Mouse (Mus musculus) monocyte, adult 5-6 weeks (primary cell): ENCODE results near the gene Ralgds. TPM values are rescaled to one million over a fixed set of nuclear protein-coding genes. Genes with fewer than 3 reads are reported as not detected.
"Not testable (repeated sequence)": the region's sequence is repeated elsewhere in the genome, so short reads cannot be mapped to it uniquely, and the experiment has no call there.

Experiments used
- ATAC-seq: fragments of 153-309, 156-312 bp; replicated peaks from 2 replicates; pipeline ENCODE4 v1.8.0; 2017; ENCODE audit warnings: mild to moderate bottlenecking; ENCODE audit not compliant: low TSS enrichment, insufficient number of reproducible peaks, severe bottlenecking, poor library complexity, low FRiP score
- total RNA-seq: library from RNA; stranded (forward); fragments of 200-1000, 200-491, 200-594 nt; gene quantifications from 3 replicates; pipeline ENCODE4 v1.2.3, GENCODE M21; 2017

Ralgds gene
- total RNA-seq, 1 experiment from 2014 or later = 14.6 TPM

GRCm38 (mm10) chr2:28498431-28498830 is 14.5 kb upstream of the Ralgds start:
- no peak for ATAC-seq

GRCm38 (mm10) chr2:28502987-28503386 is 9.9 kb upstream of the Ralgds start:
- no peak for ATAC-seq

DNA sequence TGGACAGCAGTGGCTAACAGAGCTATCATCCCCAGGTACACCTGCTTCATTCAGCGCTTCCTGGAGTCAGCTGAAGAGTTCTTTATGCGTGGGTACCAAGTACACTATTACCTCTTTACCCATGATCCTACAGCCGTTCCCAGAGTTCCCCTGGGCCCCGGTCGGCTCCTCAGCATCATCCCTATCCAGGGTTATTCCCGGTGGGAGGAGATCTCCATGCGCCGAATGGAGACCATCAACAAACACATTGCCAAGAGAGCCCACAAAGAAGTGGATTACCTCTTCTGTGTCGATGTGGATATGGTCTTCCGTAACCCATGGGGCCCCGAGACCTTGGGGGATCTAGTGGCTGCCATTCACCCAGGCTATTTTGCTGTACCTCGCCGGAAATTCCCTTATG is 8.2 kb upstream of the Ralgds start:
- no peak for ATAC-seq

DNA sequence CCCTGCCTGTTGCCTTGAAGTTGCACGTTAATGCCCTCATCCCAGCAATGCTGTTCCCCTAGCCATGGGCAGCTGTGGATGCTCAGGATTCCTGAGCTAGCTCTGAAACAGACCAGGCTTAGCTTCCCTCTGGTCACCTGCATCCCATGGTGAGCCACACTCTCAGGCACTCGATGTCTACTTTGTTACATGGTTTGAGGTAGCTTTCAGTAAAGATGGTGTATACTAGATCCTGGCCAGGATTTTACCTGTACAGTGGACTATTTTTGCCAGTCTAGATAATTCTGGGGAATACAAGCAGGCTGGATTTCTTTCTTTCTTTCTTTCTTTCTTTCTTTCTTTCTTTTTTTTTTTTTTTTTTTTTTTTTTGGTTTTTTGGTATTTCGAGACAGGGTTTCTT is 7.1 kb upstream of the Ralgds start, which contains the start of gene Gm10134:
Gene Gm10134 (plus strand): TSS at position 301 of the 400 bp plus-strand sequence.
- ATAC-seq = no peak

- ATAC-seq = no peak
Measured at GRCm38 (mm10) chr2:28506291-28506690, 6.6 kb upstream of the Ralgds start.

DNA sequence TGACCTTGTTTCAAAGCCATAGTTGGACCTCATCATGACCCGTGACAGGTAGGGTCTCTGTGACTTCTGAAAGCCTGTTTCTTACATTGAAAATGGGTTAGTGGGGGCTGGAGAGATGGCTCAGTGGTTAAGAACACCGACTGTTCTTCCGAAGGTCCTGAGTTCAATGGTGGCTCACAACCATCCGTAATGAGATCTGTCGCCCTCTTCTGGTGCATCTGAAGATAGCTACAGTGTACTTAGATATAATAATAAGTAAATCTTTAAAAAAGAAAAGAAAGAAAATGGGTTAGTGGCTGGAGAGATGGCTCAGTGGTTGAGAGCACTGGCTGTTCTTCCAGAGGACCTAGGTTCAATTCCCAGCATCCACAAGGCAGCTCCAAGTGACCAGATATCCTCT is 1.3 kb upstream of the Ralgds start:
- not testable (repeated sequence) for ATAC-seq

GRCm38 (mm10) chr2:28513431-28514370 is 776 bp downstream of the Ralgds start:
- 0 out of 2 replicates have a peak, but pooled peaks have one; percentile 4 for ATAC-seq

DNA sequence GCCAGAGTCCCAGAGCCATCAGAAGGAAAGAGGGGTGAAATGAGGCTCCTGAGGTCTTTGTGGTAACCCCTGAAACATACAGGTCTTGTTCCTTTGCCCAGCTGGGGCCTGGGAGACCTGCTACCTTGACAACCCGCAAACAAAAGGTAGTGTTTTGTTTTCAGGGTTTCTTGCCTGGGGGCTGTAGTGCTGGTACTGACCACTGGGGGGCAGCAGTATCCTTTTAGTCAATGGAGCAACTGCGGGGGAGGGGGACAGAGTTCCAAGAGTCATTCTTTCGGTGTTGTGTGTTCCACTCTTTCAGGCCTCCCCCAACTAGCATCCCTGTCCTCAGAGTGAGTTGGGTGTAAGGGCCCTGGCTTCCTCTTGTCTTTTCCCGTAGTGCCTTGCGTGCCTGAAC is 1.6 kb downstream of the Ralgds start:
- peak; percentile 37 for ATAC-seq

GRCm38 (mm10) chr2:28517206-28517909 is 4.4 kb downstream of the Ralgds start:
- peak; percentile 58 for ATAC-seq

DNA sequence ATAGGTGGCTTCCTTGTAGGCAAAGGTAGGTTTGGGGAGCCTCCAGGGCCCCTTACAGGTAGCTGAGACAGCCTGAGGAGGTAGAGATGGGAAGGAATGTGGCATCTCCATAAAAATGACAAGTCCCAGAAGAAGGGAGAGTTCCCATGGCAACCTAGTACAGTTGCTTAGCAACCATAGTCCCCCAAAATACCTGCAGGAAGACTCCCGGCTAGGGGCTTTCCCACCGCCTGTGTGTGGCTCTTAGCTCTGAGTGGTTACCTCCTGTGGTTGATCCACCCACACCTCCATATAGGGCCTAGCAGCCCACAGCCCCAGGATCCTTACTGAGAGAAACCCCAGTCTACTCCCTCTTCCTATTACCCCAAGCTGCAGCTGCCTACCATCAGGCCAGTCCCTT is 5.3 kb downstream of the Ralgds start:
- ATAC-seq = no peak

DNA sequence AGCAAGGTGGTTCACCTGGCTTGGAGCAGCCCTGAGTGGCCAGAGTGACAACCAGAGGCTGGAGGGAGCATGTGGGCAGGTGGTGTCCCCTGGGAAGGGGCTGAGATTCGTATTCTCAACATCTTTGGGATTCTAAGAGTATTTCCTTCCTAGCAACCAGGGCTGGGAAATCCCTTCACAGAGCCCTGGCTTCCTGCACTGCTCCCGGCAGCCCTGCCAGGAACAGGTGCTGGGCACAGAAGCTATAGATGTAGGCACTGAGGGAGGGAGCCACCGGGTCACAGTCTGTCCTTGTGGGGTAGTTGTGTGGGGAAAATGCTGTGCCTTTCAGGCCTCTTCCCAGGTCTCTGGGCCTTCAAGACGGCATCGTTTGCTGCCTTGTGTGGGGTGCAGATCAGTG is 7.7 kb downstream of the Ralgds start:
- no peak for ATAC-seq

- no peak for ATAC-seq
Measured at GRCm38 (mm10) chr2:28521571-28522151, 8.7 kb downstream of the Ralgds start.

- no peak for ATAC-seq
Measured at GRCm38 (mm10) chr2:28522166-28522565, 9.2 kb downstream of the Ralgds start.

GRCm38 (mm10) chr2:28523643-28524117 is 10.8 kb downstream of the Ralgds start:
- ATAC-seq = no peak

DNA sequence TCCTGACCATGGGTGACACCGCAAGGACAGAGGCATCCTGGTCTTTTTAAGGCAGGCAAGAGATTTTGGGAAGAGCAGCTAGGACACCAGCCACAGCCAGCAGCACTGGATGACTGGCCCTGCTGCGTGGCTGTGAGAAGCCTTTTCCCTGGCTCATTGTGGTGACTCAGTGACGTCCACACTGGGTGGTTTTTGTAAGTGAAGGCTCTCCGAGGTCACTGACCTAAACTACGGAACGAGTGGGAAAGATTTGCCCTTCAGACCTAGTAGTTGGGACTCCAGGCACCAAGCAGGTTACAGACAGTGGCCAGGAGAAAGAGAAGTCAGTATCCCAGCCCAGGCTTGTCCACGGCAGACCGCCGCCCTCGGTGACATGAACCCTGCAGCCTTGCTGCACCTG is 11.5 kb downstream of the Ralgds start:
- no peak for ATAC-seq

- no peak for ATAC-seq
Measured at GRCm38 (mm10) chr2:28525219-28525942, 12.5 kb downstream of the Ralgds start.

GRCm38 (mm10) chr2:28525943-28526876 is 13.3 kb downstream of the Ralgds start:
- ATAC-seq = peak; percentile 33
